Mouse (Mus musculus): ENCODE data around the gene Rundc3a. TPM values are rescaled to one million over a fixed set of nuclear protein-coding genes. Genes with fewer than 3 reads are reported as not detected.
A peak's percentile ranks its signal among the peaks of the same experiment; 100 is the strongest.

The Rundc3a gene
- polyA plus RNA-seq, 1 experiment from 2014 or later = 1.7 TPM

- Histone ChIP-seq H3K4me2 (peak overlapping the region; percentile 86), H3K9ac (peak overlapping the region; percentile 83), H3K36me3 (peaks cover 91% of the 10 kb centered on the region), H3K4me1 (peaks cover 41% of the 10 kb centered on the region), H3K4me3 (peak overlapping the region; percentile 56), H3K27ac (replicated peaks) (peak overlapping the region; percentile 42), H3K9me3 (no peaks in the 10 kb centered on the region), H3K27me3 (replicated peaks) (peaks cover 15% of the 10 kb centered on the region)
- WGBS = 13% methylated on average over 79 of the region's 87 CpGs
- ATAC-seq (ENCODE audit: extremely low read depth, insufficient number of reproducible peaks, low FRiP score, low TSS enrichment) = peak; percentile 40; the same call in 1 of the 2 replicates
These were observed 44.2 kb downstream of the Rundc3a start for GRCm38 (mm10) chr11:102437120-102438061.

DNA sequence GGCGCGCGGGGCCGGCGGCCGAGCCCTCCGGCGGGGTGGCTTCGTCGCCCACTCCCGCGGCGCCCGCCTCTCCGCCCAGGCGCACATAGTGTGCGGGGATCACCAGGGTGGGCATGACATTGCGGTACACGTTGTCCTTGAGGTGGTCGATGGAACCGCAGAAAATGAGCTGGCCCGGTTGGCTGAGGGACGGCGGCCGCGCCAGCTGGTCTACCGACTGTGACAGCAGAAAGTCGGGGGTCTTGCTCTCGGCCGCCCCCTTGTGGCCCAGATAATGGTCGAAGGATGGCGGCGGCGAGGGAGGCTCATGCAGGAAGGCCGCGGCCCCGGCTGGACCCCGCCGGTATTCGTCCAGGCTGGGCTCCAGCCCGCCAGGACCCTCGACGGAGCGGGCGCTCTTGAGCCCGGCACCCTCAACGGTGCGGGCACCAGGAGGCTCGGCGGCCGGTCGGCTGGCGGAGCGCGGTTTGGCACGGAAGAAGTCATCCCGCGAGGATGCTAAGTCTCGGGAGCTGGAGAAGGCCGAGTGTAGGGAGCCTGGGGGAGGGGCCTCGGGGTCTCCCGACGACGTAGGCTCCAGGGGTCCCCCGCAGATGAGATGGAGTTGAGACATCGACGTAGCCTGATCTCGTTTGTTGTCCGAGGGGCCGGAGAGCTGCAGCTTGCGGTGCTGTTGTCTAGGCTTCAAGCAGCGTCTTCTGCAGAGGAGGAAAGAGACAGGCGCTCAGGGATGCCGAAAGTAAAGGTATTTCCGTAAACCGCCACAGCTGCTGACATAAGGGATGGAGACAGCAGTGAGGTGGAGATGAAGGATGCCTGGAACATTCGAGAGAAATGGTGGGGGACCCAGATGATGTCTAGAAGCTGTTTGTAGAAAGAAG is 45.2 kb downstream of the Rundc3a start:
- peak overlapping the region; percentile 56 for H3K4me3 ChIP-seq
- peak overlapping the region; percentile 13; the same call in 1 of the 2 replicates for H3K27ac ChIP-seq (replicated peaks)
- H3K9ac ChIP-seq = peak overlapping the region; percentile 83
- peaks cover 15% of the 10 kb centered on the region for H3K27me3 ChIP-seq (replicated peaks)
- WGBS = 11% methylated on average over 77 of the region's 77 CpGs
- H3K4me2 ChIP-seq = peak overlapping the region; percentile 86
- peaks cover 36% of the 10 kb centered on the region for H3K4me1 ChIP-seq
- peaks cover 95% of the 10 kb centered on the region for H3K36me3 ChIP-seq
- H3K9me3 ChIP-seq = no peaks in the 10 kb centered on the region
- ATAC-seq (ENCODE audit: extremely low read depth, insufficient number of reproducible peaks, low FRiP score, low TSS enrichment) = no peak

DNA sequence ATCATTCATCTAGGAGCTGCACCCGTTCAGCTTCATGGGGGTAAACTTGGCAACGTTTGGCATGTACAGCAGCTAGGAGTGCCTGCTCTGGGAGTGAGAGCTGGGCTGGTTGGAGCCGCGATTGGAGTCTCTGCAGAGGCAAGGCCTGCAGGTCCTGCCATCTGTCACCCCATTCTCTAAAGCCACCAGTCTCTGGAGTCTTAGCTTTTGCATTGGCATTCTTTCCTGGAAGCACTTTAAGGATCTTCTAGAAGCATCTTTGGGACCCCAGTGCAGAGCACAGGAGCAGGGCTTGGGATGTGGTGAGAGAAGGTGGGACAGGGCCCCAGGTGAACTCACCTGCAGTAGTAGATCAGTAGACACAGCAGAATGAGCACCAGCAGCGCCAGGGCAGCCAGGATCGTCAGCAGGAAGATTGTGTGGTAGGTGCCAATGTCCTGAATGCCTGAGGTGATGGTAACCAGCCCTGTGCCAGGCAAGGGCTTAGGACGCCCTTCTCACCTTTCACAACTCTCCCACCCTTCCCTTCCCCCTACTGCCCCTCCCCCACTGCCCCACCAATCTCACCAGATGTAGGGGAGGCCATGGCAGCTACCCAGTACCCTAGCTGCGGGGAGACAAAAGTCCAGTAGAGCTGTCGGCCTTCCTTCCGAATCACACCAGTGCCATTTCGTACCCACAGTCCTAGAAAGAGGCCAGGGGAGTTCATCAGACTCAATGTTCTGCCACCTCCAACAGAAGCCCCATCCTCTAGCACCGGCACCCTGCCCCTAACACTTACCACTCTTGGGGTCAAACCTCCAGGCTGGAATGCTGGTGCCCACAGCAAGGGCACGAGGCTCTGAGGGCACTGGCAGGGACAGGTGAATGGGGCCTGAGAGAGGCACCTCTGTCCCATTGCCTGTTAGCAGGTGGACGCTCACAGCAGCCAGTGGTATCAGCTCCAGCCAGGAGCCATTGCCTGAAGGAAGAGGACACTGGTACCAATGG is 46.2 kb downstream of the Rundc3a start:
- Histone ChIP-seq H3K27ac (replicated peaks) (no peak overlapping the region), H3K27me3 (replicated peaks) (peaks cover 15% of the 10 kb centered on the region), H3K4me2 (peak overlapping the region; percentile 86; the same call in 1 of the 2 replicates), H3K36me3 (peaks cover 92% of the 10 kb centered on the region), H3K9me3 (no peaks in the 10 kb centered on the region), H3K9ac (peak overlapping the region; percentile 83), H3K4me1 (peaks cover 42% of the 10 kb centered on the region), H3K4me3 (peak overlapping the region; percentile 56; the same call in 1 of the 2 replicates)
- no peak for ATAC-seq (ENCODE audit: extremely low read depth, insufficient number of reproducible peaks, low FRiP score, low TSS enrichment)
- 77% methylated on average over 14 of the region's 14 CpGs for WGBS

GRCm38 (mm10) chr11:102440255-102440654 is 47.1 kb downstream of the Rundc3a start:
- 89% methylated on average over 8 of the region's 8 CpGs for WGBS
- Histone ChIP-seq H3K4me2 (no peak overlapping the region), H3K9me3 (no peaks in the 10 kb centered on the region), H3K9ac (no peak overlapping the region), H3K4me3 (no peak overlapping the region), H3K27me3 (replicated peaks) (peaks cover 15% of the 10 kb centered on the region), H3K4me1 (peaks cover 50% of the 10 kb centered on the region), H3K27ac (replicated peaks) (no peak overlapping the region), H3K36me3 (peaks cover 84% of the 10 kb centered on the region)
- ATAC-seq (ENCODE audit: extremely low read depth, insufficient number of reproducible peaks, low FRiP score, low TSS enrichment) = no peak

- H3K4me2 ChIP-seq = no peak overlapping the region
- H3K4me3 ChIP-seq = no peak overlapping the region
- no peaks in the 10 kb centered on the region for H3K9me3 ChIP-seq
- H3K36me3 ChIP-seq = peaks cover 72% of the 10 kb centered on the region
- no peak for ATAC-seq (ENCODE audit: extremely low read depth, insufficient number of reproducible peaks, low FRiP score, low TSS enrichment)
- no peak overlapping the region for H3K9ac ChIP-seq
- 72% methylated on average over 3 of the region's 3 CpGs for WGBS
- H3K27me3 ChIP-seq (replicated peaks) = peaks cover 15% of the 10 kb centered on the region
- H3K27ac ChIP-seq (replicated peaks) = no peak overlapping the region
- peaks cover 53% of the 10 kb centered on the region for H3K4me1 ChIP-seq
These were observed 48.2 kb downstream of the Rundc3a start for GRCm38 (mm10) chr11:102441434-102441833.

GRCm38 (mm10) chr11:102442089-102442488 is 48.9 kb downstream of the Rundc3a start:
- Histone ChIP-seq H3K4me1 (peaks cover 52% of the 10 kb centered on the region), H3K27ac (replicated peaks) (no peak overlapping the region), H3K27me3 (replicated peaks) (peaks cover 15% of the 10 kb centered on the region), H3K9ac (no peak overlapping the region), H3K9me3 (no peaks in the 10 kb centered on the region), H3K4me3 (no peak overlapping the region), H3K4me2 (no peak overlapping the region), H3K36me3 (peaks cover 68% of the 10 kb centered on the region)
- ATAC-seq (ENCODE audit: extremely low read depth, insufficient number of reproducible peaks, low FRiP score, low TSS enrichment) = no peak
- 89% methylated on average over 6 of the region's 6 CpGs for WGBS

GRCm38 (mm10) chr11:102443740-102444139 is 50.5 kb downstream of the Rundc3a start:
- H3K4me2 ChIP-seq = peak overlapping the region; percentile 30
- WGBS = 30% methylated on average over 12 of the region's 12 CpGs
- H3K4me1 ChIP-seq = peaks cover 47% of the 10 kb centered on the region

DNA sequence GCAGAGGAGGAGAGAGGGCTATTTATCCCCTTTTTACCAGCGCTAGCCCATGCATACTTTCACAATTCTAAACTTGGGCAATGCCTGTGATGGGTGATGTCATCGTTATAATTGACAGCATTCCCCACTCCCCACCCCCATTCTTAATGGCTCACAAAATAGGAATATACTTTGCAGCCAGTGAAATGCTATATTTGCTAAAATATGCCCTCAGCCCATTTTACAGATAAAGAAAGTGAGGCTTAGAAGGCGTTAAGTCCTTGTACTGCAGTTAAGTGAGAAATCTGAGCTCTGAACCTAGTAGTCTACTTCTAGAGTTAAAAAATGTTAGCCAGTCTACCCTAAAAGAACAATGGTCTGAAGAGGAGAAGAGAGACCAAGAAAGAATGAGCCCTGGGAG is 51.1 kb downstream of the Rundc3a start:
- Histone ChIP-seq H3K27me3 (replicated peaks) (peaks cover 19% of the 10 kb centered on the region), H3K4me2 (0 out of 2 replicates have a peak overlapping the region, but pooled peaks have one; percentile 30), H3K36me3 (peaks cover 45% of the 10 kb centered on the region), H3K4me1 (peaks cover 52% of the 10 kb centered on the region), H3K4me3 (no peak overlapping the region), H3K9me3 (no peaks in the 10 kb centered on the region), H3K27ac (replicated peaks) (no peak overlapping the region), H3K9ac (peak overlapping the region; percentile 58)
- ATAC-seq (ENCODE audit: extremely low read depth, insufficient number of reproducible peaks, low FRiP score, low TSS enrichment) = no peak
- WGBS = 59% methylated on average over 3 of the region's 3 CpGs

More at GRCm38 (mm10) chr11:102443740-102444139, 50.5 kb downstream of the Rundc3a start:
- Histone ChIP-seq H3K27ac (replicated peaks) (no peak overlapping the region), H3K9me3 (no peaks in the 10 kb centered on the region), H3K27me3 (replicated peaks) (peaks cover 21% of the 10 kb centered on the region), H3K36me3 (peaks cover 51% of the 10 kb centered on the region), H3K4me3 (no peak overlapping the region), H3K9ac (peak overlapping the region; percentile 58)
- ATAC-seq (ENCODE audit: extremely low read depth, insufficient number of reproducible peaks, low FRiP score, low TSS enrichment) = no peak

DNA sequence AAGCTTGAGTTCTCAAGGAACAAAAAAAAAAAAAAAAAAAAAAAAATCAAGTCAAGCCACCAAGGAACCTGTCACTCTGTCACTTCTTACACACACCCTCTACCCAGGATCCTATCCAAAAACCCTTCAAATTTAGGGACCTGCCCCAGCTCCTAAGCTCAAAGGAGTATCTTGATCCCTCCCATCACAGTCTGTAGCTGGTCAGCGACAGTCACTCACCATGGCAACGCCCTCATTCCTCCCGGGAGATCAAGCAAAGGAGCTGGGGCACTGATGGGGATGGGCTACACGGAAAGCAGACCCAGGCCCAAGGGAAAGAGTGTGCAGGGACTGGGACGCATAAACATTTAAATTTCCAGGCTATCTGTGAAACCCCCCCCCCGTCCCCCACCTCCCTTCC is 51.6 kb downstream of the Rundc3a start:
- Histone ChIP-seq H3K9ac (peak overlapping the region; percentile 99; the same call in 1 of the 2 replicates), H3K4me1 (peaks cover 56% of the 10 kb centered on the region), H3K4me2 (peak overlapping the region; percentile 76), H3K27ac (replicated peaks) (peak overlapping the region; percentile 92; the same call in 1 of the 2 replicates), H3K27me3 (replicated peaks) (peaks cover 19% of the 10 kb centered on the region), H3K9me3 (no peaks in the 10 kb centered on the region), H3K4me3 (0 out of 2 replicates have a peak overlapping the region, but pooled peaks have one; percentile 88), H3K36me3 (peaks cover 41% of the 10 kb centered on the region)
- no peak for ATAC-seq (ENCODE audit: extremely low read depth, insufficient number of reproducible peaks, low FRiP score, low TSS enrichment)
- WGBS = 16% methylated on average over 6 of the region's 6 CpGs

DNA sequence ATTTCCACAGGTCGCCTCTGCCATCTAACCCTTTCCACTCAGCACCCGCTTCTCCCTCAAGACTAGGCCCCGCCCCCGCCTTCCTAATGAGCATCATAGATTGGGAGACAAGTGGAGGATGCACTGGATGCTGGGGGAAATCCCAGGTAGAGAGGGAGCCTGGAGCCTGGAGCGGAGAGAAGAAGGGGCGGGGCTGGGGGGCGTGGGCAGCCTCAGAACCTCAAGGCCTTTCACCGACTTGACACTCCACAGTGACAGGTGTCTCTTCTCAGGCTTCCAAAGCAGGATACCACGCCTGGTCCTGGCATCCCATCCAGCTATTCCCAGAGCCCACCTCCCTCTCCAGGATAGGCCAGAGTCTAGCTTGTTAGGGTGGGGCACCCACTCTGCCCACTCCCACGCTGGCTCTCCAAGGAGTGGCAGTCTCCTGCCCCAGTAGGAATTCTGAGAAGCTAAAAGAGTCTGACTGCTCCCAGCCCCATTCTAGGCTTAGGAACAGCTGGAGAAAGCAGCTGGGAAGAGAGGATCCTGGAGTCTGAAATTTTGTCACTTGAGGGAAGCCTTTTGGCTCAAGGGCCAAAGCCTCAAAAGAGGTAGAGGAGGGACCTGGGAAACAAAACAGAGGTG is 52.2 kb downstream of the Rundc3a start:
- Histone ChIP-seq H3K9me3 (no peaks in the 10 kb centered on the region), H3K9ac (peak overlapping the region; percentile 99), H3K4me1 (peaks cover 56% of the 10 kb centered on the region), H3K36me3 (peaks cover 35% of the 10 kb centered on the region), H3K4me3 (peak overlapping the region; percentile 88), H3K27ac (replicated peaks) (peak overlapping the region; percentile 92), H3K4me2 (peak overlapping the region; percentile 76), H3K27me3 (replicated peaks) (peaks cover 22% of the 10 kb centered on the region)
- no peak for ATAC-seq (ENCODE audit: extremely low read depth, insufficient number of reproducible peaks, low FRiP score, low TSS enrichment)
- WGBS = 16% methylated on average over 10 of the region's 10 CpGs
